Mouse (Mus musculus) embryo, embryonic 9.5 days (tissue): ENCODE data around the gene Auts2.
A peak's percentile ranks its signal among the peaks of the same experiment; 100 is the strongest.
"Not testable (repeated sequence)": the region's sequence is repeated elsewhere in the genome, so short reads cannot be mapped to it uniquely, and the experiment has no call there.

ENCODE experiments used
- DNase-seq: peaks from one replicate; pipeline ENCODE4 v3.0.0-alpha.2; 2017; ENCODE audit errors: extremely low spot score

The Auts2 gene

GRCm38 (mm10) chr5:132543118-132544071 lies at the start of gene Auts2:
Auts2 (minus strand) TSS chr5:132543344.
- DNase-seq = peak; percentile 94

GRCm38 (mm10) chr5:132591721-132592695 lies 48.9 kb upstream of the Auts2 start:
- no peak for DNase-seq

DNA sequence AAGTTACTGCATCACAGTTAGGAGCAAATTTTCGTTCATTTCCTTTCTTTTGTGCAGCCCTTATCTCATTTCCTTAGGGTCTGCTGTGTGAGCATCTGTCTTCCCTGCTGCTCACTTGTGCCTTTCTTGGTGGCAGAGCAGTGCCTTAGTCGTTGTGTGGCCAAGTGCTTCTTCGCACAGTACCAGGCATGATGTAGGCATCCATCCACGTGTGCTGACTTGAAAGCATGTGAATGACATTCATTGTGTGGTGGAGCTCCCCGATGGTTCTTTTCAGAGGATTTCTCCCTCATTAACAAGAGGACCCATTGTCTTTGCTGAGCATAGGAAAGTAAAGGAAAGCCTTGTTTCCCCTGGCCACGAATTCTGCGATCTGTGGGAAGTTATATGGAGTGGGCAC lies 36.6 kb upstream of the Auts2 start:
- no peak for DNase-seq

- not testable (repeated sequence) for DNase-seq
These were observed 17.6 kb upstream of the Auts2 start for GRCm38 (mm10) chr5:132560771-132561170.

DNA sequence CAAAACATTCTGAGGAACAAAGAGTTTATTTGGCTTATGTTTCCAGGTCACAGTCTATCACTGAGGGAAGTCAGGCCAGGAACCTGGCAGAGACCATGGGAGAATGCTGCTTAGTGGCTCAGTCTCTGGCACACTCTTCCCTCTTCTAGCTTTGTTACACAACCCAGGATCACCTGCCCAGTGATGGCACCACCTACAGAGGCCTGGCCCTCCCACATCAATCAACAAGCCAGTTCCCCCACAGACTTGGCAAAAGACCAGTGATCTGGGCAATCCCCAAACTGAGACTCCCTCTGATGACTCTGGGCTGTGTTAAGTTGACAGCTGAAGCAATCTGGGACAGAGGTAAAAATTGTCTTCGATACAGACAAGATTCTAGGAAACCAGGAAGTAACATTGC lies 2.6 kb upstream of the Auts2 start:
- no peak for DNase-seq

- peak; percentile 71 for DNase-seq
These were observed 1.2 kb upstream of the Auts2 start for GRCm38 (mm10) chr5:132544176-132544995.

DNA sequence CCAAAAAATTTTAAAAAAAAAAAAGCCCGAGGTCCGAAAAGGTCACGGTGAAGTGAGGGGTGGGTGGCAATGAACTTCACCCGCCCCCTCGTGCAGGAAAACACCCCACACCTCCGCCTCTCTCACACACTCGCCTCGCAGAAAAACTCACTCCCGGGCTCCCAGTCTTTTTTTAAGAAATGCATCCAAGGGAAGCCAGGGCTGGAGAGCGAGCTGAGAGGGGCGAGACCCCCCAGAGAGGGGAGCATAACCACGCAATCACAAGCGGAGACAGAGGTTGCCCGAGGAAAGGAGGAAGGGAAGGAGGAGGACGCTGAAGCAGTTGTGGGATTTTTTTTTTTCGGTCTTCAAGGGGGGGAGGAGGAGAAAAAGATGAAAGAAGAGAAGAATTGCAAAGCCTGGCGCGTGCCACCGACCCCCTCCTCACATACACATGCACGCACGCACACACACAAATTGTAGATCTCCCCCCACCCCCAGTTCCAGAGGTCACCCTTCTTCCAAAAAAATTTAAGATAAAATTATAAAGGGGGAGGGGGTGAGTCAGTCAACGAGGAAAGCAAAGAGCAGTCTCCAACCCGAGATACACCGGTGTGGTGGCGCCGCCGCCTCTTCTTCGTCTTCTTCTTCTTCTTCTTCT lies 643 bp downstream of the Auts2 start:
- DNase-seq = peak; percentile 68

DNA sequence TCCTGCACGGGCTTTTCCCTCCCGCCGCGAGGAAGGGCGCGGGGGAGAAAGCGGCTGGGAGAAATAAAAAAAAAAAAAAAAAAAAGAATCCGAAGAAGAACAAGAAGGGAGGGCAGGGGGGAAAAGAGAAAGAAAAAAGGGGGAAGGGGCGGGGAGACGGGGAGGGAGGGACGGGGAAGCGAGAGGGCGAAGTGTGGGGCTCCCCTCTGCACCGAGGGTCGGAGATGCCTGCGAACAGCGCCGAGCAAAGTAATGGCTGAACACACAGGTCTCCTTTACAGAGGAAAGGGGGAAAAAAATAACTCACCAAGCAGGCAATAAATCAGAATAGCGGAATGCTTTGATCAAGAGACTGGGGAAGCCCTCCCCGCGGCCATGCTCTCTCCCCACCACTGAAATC lies 1.2 kb downstream of the Auts2 start:
- peak; percentile 57 for DNase-seq

- DNase-seq = peak; percentile 65
These were observed 1.7 kb downstream of the Auts2 start for GRCm38 (mm10) chr5:132541371-132541931.

- peak; percentile 44 for DNase-seq
These were observed 2.3 kb downstream of the Auts2 start for GRCm38 (mm10) chr5:132540841-132541311.

- no peak for DNase-seq
These were observed 5.7 kb downstream of the Auts2 start for GRCm38 (mm10) chr5:132537475-132537874.

GRCm38 (mm10) chr5:132526395-132526794 lies 16.7 kb downstream of the Auts2 start:
- no peak for DNase-seq

DNA sequence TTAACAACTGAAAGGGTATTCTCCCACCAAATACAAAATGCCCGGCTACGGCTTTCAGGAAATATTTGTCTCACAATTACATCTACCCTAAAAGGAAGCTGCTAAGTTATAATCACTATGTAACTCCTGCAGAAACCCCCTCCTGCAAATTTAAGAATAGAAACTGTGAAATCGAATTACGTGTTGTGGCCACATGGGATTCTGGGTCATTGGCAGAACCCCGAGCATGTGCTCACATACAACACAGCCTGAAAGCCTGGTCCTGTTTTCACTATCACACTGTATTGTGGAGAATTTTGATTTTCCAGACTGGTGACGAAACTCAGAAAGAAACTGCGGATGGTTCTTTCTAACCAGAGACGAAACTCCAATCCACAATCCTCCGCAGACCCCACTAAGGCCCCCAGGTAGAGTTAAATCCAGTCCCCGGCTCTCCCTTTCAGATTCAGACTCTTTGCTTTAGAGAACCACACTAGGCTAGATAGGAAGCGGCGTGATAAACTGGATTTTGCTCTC lies 21.7 kb downstream of the Auts2 start:
- no peak for DNase-seq

GRCm38 (mm10) chr5:132517879-132518278 lies 25.3 kb downstream of the Auts2 start:
- DNase-seq = no peak

- DNase-seq = no peak
These were observed 28.6 kb downstream of the Auts2 start for GRCm38 (mm10) chr5:132514521-132514920.

DNA sequence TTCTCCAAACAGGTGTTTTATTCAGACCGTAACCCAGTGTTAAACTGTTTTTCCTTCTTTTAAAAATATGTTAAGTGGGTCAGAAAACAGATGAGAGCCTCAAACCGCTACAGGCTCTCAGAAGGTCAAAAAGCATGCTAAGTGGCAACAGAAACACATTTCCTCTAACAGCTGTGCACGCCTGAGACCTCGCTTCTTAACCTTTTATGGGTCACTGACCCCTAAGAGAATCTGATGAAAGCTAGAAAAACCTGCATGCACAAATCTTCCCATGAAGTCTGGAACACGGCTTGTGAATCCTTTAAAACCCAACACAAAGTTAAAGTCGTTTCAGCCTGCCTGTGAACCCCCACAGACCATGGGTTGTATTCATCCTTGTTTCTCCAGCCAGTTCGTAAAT lies 29.9 kb downstream of the Auts2 start:
- DNase-seq = no peak

GRCm38 (mm10) chr5:132509464-132509885 lies 33.7 kb downstream of the Auts2 start:
- DNase-seq = no peak

- DNase-seq = no peak
These were observed 38.3 kb downstream of the Auts2 start for GRCm38 (mm10) chr5:132504893-132505292.

- DNase-seq = no peak
These were observed 39.7 kb downstream of the Auts2 start for GRCm38 (mm10) chr5:132503431-132503830.

DNA sequence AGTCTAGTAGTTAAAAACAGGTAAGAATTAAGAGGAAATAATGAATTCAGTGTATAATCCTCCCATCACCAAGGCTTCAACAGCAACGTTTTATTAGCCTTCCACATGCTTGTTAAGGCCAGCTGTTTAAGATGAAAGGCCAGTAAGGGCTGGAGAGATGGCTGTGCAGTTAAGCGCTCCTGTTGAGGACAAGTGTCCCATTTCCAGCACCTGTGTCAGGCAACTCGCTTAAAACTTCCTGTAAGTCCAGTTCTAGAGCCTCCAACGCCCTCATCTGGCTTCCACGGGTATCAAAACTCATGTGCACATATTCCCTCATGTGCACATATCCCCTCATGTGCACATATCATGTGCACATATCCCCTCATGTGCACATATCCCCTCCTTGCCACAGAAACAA lies 41.1 kb downstream of the Auts2 start:
- DNase-seq = no peak
